Mouse (Mus musculus): ENCODE measurements at regions not wholly inside any gene's neighbourhood (a gene's known extent, or its start where the extent isn't known, plus 50 kb on each side); places are given as distances from the start of the nearest gene placed in this dataset.
"Not testable (repeated sequence)": the region's sequence is repeated elsewhere in the genome, so short reads cannot be mapped to it uniquely, and the experiment has no call there.

DNA sequence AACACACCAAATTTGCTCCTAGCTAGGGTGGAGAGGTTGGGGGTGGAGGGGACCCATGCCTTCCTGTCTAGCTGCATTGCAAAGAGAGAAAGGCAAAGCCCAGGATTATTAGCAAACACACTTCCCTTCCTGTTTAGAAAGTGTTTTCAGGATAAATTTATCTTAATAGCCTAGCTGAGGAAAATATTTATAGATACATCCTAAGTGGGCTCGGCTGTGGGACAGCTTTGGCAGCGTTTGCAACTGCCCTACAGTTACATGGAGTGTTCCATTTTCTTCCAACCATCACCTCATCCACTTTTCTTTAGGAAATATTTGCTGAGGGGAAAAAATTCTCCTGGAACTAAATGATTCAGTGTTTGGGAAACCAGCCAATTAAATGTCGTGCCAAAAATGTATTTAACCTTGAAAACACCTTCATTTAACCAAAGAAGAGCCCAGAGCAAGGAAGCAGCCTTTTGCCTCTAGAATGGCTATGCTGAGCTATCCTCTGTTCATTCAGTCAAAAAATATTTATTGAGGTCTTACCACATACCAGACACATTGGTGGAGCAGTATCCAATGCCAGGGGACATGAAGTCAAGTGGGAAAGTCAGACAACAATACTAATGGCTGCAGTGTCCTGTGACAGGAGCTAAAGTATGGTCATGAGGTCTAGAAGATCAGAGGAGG, 291.6 kb downstream of the Abcc12 start:
- intact Hi-C loops (cut with DNase I), result no loop called here
- no peak for DNase-seq

DNA sequence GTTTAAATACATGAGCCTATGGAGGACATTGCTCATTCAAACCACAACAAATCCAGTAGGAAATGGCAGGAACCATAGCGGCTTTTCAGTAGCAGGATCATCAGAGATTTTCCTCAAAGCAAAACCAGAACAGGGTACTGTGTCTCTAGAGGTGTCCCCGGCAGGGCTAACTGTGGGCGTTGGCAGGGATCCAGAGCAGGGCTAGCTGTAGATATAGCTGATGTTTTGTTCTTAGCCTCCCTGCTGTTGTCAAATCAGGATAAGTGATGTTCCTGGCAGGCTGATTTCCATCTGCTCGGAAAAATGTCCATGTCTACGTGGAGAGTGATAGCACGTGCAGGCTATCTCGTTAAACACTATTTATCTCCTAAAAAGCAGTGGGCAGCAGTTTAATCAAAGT, 297.6 kb downstream of the Abcc12 start:
- intact Hi-C loops (cut with DNase I), result no loop called here
- no peak for DNase-seq

DNA sequence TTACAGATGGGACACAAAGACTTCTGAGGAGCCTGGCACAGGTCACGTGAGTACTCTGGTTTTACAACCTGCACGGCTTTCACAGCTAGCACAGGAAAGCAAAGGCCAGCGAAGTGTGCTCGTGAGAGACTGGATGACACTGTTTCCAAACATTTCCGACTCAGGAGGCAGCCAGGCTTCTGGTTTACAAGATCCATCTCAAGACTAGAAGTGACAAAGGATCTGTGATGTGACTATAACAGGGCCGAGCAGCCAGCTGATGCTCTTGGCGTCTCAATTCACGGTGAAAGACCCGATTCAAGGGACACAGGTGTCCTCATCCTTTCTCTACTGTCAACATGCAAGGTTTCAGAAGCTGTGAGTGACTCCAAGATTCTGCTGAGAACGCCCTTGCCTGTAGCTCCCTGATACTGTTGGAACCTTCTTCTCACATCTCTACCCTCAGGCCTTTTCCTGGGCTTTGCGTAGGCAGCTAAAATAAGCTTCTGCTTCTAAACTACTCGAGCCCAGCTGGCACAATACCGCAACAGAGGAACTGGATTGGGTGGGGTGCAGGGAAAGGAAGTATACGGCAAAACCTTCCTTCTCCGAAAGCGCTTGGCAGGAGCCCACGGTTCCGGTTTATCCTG, 300.3 kb downstream of the Abcc12 start:
- intact Hi-C loops (cut with DNase I), result no loop called here
- no peak for DNase-seq

DNA sequence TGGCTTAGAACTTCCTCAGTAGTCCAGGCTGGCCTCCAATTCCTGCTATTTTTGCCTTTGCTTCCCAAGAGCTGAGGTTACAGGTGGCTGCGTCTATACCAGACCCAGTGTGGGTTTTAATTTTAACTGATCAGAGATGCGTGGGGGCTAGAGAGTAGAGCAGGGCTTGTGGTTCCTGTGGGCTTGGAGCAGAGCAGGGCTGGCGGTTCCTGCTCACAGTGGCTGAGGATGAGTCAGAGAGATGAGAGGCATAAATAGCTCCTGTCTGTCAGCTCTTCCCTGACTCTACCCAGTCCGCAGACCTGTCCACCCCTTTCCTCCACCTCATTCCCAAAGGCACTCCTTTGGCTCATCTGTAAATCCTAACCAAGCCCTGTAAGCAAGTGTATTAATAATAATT, 304.8 kb downstream of the Abcc12 start:
- intact Hi-C loops (cut with DNase I), result no loop called here
- no peak for DNase-seq

DNA sequence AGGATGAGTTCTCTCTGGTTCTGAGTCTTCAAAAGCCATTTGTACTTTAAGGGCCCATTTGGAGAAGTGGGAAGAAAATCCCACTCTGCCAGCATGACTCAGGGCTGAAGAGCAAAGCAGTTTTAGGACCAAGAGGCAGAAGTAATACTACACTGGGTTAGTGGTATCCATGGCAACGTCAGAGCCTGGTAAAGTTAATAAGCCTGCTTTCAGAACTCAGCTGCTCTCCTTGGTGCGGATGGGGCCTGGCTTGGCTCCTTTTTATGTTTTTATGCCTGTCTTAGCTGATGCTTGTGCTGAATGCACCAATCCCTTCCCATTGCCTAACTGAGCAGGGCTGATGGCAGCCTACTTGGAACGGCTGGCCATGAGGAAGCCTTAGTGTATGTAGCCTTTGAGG, 306.7 kb downstream of the Abcc12 start:
- no peak for DNase-seq
- intact Hi-C loops (cut with DNase I), result loop anchor here (5.0 kb wide), 1 partner anchor 68 kb away; no protein-coding TSS in a partner anchor

DNA sequence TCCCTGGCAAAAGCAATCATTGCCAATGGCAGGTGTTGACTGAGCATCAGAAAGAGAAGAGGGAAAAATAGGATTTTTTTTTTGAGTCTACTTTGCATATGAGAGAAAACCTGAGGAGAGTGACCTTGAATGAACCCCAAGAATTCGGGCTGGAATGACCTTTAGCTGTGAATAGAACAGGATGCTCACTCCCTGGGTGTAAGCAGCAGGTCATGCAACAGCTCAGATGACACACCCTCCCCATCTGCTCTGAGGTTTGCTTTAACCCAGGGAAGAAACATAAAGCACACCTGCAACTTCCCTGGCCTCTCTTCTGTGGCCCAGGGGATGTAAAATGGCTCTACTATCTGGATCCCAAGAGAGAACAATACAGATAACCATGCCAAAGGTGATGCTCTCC, 307.9 kb downstream of the Abcc12 start:
- intact Hi-C loops (cut with DNase I), result loop anchor here (5.0 kb wide), 1 partner anchor 70 kb away; no protein-coding TSS in a partner anchor

DNA sequence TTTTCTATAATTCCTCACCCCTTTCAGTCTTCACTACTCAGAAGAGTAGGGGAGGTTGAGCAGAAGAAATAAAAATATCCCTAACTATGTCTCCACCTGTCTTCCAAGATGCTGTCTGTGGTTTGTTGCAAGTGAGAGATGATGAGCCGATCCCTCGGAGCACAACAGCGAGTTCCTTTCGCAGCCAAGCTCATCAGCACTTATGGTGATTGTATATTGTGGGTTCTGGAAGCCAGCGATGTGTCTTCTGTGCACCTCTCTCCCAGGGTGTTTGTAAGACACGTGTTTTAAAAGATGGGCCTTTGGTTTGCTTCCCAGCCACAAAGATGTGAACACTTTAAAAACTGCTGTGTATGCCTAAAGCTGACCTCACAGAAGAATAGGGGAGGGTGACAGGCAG, 309.0 kb downstream of the Abcc12 start:
- intact Hi-C loops (cut with DNase I), result loop anchor here (5.0 kb wide), 1 partner anchor 71 kb away; no protein-coding TSS in a partner anchor
- DNase-seq, result no peak

More for the DNA sequence above, 307.9 kb downstream of the Abcc12 start:
- no peak for DNase-seq

DNA sequence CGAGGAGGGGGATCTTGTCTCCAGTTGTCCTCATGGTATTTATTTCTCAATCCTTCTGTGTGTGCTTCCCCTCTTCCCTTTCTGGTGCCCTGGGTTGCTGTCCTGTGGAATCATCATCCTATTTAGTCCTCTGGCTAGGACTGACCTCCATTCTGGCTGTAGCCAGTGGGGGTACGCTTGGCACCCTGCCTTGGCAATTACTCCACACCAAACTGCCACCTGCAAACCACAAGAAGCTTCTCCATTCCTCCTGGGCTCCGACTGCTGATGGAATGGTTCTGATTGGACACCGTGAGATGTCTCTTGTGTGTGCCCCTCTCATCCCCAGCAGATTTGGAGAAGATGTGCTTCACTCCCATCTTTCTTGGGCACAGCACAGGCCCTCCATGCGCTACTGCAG, 322.5 kb downstream of the Abcc12 start:
- intact Hi-C loops (cut with DNase I), result no loop called here
- DNase-seq, result no peak

DNA sequence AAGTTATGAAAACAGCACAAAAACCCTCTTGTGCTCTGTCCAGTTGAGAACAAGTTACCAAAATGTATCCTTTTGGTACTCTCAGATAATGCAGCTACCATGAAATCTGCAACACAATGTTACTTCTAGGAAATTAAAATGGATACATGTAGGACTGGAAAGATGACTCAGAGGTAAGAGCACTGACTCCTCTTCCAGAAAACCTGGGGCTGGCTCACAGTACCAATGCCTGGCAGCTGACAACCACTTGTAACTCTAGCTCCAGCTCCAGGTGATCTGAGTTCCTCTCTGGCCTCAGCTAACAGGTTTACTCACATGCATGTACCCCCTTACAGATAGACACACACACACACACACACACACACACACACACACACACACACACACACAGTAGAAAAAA, 325.1 kb downstream of the Abcc12 start:
- intact Hi-C loops (cut with DNase I), result no loop called here
- no peak for DNase-seq

DNA sequence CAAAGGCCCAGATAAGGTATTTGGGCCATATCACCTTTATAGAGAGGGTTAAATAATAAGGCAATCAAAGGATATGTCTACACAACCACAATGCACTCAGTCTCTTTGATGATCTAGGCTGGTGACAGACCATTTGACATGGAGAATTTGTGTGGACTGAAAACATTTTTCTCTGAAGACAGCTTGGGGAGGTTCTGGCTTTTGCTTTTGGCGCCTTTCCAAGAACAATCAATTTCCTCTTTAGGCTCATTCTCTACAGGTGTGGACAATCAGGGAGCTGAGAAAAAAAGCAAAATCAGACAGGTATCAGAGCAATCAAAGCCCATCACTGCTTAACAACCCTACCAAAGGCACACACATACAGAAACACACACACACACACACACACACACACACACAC, 325.8 kb downstream of the Abcc12 start:
- intact Hi-C loops (cut with DNase I), result no loop called here
- no peak for DNase-seq

DNA sequence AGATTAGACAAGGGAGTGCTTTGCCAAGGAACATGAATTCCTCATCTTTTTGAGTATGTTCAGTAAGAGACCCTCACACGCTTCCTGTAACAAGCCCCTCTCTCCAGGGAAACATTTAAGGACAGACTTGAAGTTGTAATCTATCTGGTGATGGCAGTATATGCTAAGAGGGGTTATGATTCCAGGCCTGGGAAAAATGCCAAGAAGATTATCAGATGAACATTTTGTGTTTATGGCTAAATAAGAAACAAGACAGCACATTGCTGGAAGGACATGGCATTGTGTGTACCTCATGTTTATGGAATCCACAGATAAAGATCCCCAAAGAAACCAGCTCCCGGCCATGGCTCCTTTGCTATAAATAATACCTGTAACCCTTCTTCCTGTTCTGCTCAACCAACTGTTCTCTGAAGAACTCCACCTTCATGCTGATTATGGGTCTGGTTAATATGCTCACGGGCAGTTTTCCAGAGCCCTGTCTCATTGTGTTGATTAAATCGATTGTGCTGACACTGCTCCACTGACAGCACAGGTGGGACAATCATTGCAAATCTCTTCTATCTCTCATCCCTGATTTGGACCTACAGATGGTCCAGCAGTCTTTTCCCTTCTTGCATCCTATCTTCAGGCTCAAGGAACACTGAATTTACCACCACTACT, 327.7 kb downstream of the Abcc12 start:
- DNase-seq, result no peak
- intact Hi-C loops (cut with DNase I), result no loop called here

DNA sequence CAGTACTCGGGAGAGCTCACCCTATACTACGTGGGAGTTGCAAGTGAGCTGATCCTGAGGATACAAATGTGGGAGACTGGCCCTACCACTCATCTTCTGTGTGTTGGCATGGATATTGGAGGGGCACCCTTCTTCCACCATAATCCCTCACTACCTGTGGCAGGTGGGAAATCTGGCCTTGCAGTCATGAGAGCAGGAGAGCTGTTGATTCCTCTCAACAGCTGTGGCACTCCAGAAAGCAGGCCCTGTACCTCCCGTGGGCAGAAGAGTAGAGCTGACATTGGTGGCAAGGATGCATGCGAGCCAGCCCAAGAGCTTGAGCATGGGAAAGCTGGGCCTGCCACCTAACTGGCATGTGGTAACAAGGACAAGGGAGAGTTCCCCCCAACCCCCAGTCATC, 345.8 kb downstream of the Abcc12 start:
- intact Hi-C loops (cut with DNase I), result no loop called here
- no peak for DNase-seq

DNA sequence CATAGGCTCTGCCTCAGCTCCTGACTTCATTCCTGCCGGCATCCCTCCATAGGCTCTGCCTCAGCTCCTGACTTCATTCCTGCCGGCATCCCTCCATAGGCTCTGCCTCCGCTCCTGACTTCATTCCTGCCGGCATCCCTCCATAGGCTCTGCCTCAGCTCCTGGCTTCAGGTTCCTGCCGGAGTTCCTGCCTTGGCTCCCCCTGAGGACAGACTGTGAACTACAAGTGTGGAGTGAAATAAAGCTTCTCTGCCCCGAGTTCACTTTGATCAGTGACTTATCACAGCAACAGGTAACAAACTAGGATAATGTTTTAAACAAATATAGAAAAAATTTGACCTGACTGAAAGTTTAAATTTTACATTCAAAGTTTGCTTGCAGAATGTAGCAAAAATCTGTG, 348.5 kb downstream of the Abcc12 start:
- intact Hi-C loops (cut with DNase I); DNase-seq: not testable (repeated sequence)

DNA sequence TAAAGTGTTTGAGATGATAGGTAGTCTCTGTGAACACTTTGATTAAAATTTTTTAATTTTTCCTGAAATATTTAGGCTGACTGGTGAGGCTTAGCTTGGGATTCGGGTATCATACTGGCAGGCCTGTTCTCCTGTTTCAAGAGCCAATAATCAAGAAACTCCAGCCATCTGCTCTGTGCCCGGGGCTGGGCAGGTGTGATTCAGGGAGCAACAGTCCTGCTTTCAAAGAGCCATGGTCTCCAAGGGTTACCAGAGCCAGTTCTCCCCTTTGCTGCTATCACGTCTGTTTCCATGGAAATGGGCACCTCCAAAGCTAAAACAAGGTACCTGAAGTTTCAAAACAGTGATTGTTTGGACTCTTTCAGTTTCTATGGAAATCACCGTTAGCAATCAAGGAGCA, 355.6 kb downstream of the Abcc12 start:
- DNase-seq, result no peak
- intact Hi-C loops (cut with DNase I), result no loop called here

DNA sequence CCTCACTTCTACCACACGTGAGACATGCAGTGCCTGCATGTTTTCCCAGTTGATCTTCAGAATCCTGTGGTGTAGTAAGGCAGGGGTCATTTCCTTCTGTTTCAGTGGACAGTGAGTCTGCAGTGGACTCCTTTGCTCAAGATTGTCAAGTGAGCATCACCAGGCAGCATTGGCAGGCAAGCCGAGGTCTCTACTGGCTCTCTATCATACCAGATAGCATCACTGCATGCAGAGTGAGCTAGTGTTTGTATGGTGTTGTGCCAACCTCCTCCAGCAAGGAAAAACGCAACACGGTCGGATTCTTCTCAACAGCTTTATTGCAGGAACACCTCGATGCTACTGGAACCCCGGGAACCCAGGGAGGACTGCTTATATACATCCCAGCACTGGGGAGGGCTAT, 357.8 kb downstream of the Abcc12 start:
- intact Hi-C loops (cut with DNase I), result no loop called here
- DNase-seq, result no peak

DNA sequence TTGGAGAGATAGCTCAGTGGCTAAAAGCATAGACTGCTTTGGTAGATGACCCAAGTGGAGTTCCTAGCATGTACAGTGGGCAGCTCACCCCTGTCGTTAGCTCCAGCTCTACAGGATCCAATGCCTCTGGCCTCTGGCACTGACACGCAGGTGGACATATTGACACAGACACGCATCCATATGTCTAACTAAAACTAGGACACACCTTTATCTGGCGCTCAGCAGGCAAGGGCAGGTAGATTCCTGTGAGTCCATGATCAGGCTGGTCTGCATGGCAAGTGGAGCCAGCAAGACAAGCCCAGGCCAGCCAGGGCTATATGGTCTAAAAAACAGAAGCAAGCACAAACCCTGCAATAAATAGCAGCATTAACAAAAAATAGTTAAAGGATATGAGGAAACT, 358.3 kb downstream of the Abcc12 start:
- intact Hi-C loops (cut with DNase I), result no loop called here
- DNase-seq, result no peak

DNA sequence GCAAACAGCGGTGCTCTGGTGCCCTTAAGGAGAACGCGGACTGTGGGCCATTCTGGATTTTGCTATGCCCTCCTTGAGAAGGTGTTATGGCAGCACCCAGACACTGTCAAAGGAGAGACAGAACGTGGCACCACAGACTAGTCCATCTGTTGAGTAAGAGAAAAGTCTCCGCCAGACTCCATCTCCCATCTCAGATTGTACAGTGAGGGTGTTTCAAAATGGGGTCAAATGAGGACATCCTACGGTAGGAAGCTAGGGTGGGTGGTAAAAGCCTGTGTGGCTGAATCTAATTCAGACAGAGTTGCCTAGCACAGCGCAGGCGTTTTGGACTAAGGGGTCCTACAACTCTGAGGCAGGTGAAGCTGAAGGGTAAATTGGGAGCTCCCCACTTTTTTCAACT, 366.1 kb downstream of the Abcc12 start:
- intact Hi-C loops (cut with DNase I), result no loop called here

DNA sequence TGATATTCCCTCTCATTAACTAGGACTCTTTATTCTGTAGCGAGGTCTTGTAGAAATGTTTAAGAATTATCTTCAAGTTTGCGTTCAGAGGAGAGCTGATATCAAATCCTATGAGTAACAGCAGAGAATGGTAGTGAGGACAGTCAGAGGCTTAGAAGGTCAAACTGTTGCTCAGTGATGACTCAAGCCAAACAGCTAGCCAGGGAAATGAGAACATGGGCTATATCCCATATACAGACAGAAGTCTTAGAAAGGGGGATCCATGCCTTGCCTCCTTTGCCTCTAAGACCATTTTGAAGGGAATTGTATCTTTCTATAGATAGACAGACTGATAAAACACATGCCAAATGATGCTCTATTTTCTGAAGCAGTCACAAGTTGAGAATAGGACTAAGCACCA, 368.0 kb downstream of the Abcc12 start:
- no peak for DNase-seq
- intact Hi-C loops (cut with DNase I), result no loop called here

More for the DNA sequence above, 366.1 kb downstream of the Abcc12 start:
- DNase-seq, result no peak

DNA sequence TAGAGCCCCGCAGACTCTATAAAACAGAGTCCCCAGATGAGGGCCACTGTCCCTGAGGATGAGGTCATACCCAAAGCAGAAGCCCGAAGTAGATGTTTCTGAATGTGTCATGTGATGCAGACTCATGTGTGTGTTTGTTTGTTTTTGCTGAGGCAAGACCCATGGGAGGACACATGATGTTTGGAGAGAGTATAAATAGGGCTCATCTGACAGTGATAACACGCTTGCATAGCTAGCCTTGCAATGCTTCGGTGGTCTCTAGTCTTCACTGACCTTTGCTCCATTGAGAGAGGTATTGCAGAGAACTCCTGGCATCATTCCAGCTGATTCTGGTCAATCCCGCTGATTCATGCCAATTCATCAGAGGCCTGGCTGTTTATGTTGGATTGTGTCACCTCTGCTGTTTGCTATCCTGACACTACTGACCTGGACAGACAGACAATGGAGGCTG, 368.1 kb downstream of the Phkb start:
- no peak for DNase-seq
- intact Hi-C loops (cut with DNase I), result no loop called here

DNA sequence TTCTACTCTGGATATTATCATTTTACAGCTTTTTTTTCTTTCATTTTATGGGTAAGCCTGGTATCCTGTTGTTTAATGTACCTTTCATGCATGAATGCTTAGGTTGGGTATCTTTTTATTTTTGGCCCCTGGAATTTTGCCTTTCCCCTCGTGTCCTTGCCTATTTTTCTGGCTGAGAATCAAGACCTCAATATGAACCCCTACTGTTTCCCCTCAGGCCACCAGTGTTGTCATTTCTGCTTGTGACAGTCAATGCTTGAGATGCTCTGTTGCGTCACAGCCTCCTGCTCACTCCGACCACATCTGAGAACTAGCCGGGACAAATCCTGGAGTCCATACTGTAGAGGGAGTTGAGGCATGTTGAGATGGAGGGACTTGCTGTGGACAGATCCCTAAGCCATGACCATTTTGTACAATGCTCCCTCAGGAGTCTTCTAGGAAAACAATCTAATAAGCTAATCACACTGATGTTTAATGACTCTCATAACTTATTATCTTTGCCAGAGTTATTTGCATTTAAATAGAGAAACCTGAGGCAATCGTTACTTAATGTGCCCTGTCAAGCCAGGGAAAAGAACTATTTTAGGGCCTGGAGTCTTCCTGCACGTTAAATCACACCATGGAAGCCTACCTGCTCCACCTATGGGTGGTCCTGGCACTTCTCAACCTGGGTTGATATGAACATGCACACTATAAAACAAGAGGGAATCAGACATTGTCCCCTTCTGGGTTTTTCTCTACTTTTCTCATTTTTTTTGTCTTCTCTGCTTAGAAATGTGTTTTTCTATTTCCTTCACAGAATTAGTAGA, 363.9 kb downstream of the Phkb start:
- DNase-seq, result no peak
- intact Hi-C loops (cut with DNase I), result no loop called here

DNA sequence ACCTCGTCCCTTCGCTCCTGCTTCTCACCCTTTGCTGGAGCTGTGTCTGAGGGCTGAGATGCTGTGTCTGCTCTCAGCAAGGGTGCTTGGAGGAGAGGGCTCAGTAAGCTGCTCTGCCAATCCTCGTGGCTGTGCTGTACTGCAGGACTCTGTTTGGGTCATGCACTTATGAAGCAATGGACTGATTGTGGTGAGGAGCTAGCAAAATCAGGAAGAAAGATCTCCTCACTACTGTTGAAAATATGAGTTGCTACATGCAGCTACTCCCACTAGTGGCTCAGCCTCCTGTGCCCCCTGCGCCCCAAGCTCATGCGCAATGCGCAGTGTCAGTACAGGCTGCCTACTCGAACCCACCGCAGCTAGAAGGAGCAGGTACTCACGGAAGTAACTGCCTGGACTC, 362.3 kb downstream of the Phkb start:
- intact Hi-C loops (cut with DNase I), result no loop called here
- no peak for DNase-seq
